Mouse (Mus musculus): Measurements from ENCODE around the gene Kpna3.

GRCm38 (mm10) chr14:61460365-61460764, 20.7 kb upstream of the Kpna3 start:
- no peak for TF ChIP-seq ZNF384 (IDR thresholded peaks at IDR 0.05; ENCODE audit: low read depth, low read length)
- TF ChIP-seq CHD2 (IDR thresholded peaks at IDR 0.05; ENCODE audit: low read depth, low read length) = no peak
